Mouse (Mus musculus) intestine, embryonic 16.5 days (tissue): ENCODE measurements around the gene Gpr35. TPM values are rescaled to one million over a fixed set of nuclear protein-coding genes. Genes with fewer than 3 reads are reported as not detected.

Experiments used
- polyA plus RNA-seq: library from polyadenylated mRNA; unstranded; fragments of >200 nt; fragmentation: Nextera tagmentation; extraction: Ambion mirVana; gene quantifications from 2 replicates; pipeline ENCODE4 v1.2.1, GENCODE M21; 2015

Gpr35 gene
- polyA plus RNA-seq, 1 experiment from 2014 or later: 8.4 TPM

Other genes with a start within 250 kb of the Gpr35 start
- 24.9 and 25.0 TPM in 2 replicates for gene Gpc1, start 119.2 kb upstream of the Gpr35 start, polyA plus RNA-seq
- gene Ankmy1, start 48.0 kb upstream of the Gpr35 start, polyA plus RNA-seq: 0.06 and 0.13 TPM in 2 replicates
- gene Dusp28, start 43.9 kb upstream of the Gpr35 start, polyA plus RNA-seq: 13.3 and 14.3 TPM in 2 replicates
- 14.3 and 22.2 TPM in 2 replicates for gene Rnpepl1, start 40.1 kb upstream of the Gpr35 start, polyA plus RNA-seq
- 31.1 and 32.1 TPM in 2 replicates for gene Capn10, start 16.5 kb upstream of the Gpr35 start, polyA plus RNA-seq
- gene Aqp12, start 55.5 kb downstream of the Gpr35 start, polyA plus RNA-seq: 8.3 and 11.8 TPM in 2 replicates
- 14.0 and 16.0 TPM in 2 replicates for gene Kif1a, start 151.1 kb downstream of the Gpr35 start, polyA plus RNA-seq
- gene Agxt, start 184.4 kb downstream of the Gpr35 start, polyA plus RNA-seq: 0.73 and 1.1 TPM in 2 replicates
- gene 2310007B03Rik, start 210.1 kb downstream of the Gpr35 start, polyA plus RNA-seq: 16.8 and 20.0 TPM in 2 replicates
- gene Crocc2, start 217.9 kb downstream of the Gpr35 start, polyA plus RNA-seq: 0.05 and 0.07 TPM in 2 replicates